Mouse (Mus musculus) MEL (cell line): ENCODE results near the gene Mrps21. TPM values are rescaled to one million over a fixed set of nuclear protein-coding genes. Genes with fewer than 3 reads are reported as not detected.

ENCODE experiments used
- DNase-seq: peaks from one replicate; pipeline ENCODE4 v3.0.0; 2011; ENCODE audit warnings: low read depth, low spot score
- H3K27ac ChIP-seq: 2 replicates; pipeline ENCODE4 v1.5.1; 2012; ENCODE audit warnings: low read depth, mild to moderate bottlenecking, control low read depth, low read length, moderate library complexity; ENCODE audit not compliant: control insufficient read depth
- H3K27me3 ChIP-seq, 2 experiments: fragments of 150-350 bp in 1 of 2; sonication (generic) in 1 of 2; 2 replicates each; pipeline ENCODE4 v1.6.1; 2012; ENCODE audit warnings: low read length in 2 of 2, mild to moderate bottlenecking in 2 of 2, improper control_type of control experiment in 1 of 2, moderate library complexity in 1 of 2; ENCODE audit not compliant: insufficient read depth in 2 of 2, control insufficient read depth in 1 of 2
- H3K36me3 ChIP-seq, 2 experiments: 2 replicates each; pipeline ENCODE4 v1.6.1; 2012 to 2014; ENCODE audit warnings: low read length in 2 of 2, improper control_type of control experiment in 1 of 2, inconsistent platforms in 1 of 2, mild to moderate bottlenecking in 1 of 2; ENCODE audit not compliant: insufficient read depth in 2 of 2, control insufficient read depth in 1 of 2
- H3K4me1 ChIP-seq, 2 experiments: fragments of 150-350 bp in 1 of 2; sonication (generic) in 1 of 2; 2 replicates each; pipeline ENCODE4 v1.6.1; 2012; ENCODE audit warnings: low read length in 2 of 2, improper control_type of control experiment in 1 of 2, mild to moderate bottlenecking in 1 of 2; ENCODE audit not compliant: insufficient read depth in 2 of 2, control insufficient read depth in 1 of 2
- H3K4me3 ChIP-seq, 2 experiments: fragments of 150-350 bp in 1 of 2; sonication (generic) in 1 of 2; 2 replicates each; pipeline ENCODE4 v1.5.1; 2012; ENCODE audit warnings: low read depth in 2 of 2, low read length in 2 of 2, mild to moderate bottlenecking in 2 of 2, moderate library complexity in 2 of 2, control low read depth in 1 of 2, improper control_type of control experiment in 1 of 2; ENCODE audit not compliant: control insufficient read depth in 1 of 2, insufficient read depth in 1 of 2
- H3K79me2 ChIP-seq: 2 replicates; pipeline ENCODE4 v1.6.1; 2012; ENCODE audit warnings: mild to moderate bottlenecking, low read length, moderate library complexity; ENCODE audit not compliant: control insufficient read depth, poor library complexity, insufficient read depth
- H3K9ac ChIP-seq: 2 replicates; pipeline ENCODE4 v1.6.1; 2012; ENCODE audit warnings: low read depth, mild to moderate bottlenecking, control low read depth, low read length, moderate library complexity; ENCODE audit not compliant: control insufficient read depth, poor library complexity, severe bottlenecking
- H3K9me3 ChIP-seq: fragments of 150-350 bp; sonication (generic); replicated peaks from 2 replicates; pipeline ENCODE4 v1.6.1; 2012; ENCODE audit warnings: mild to moderate bottlenecking, low read length, improper control_type of control experiment, moderate library complexity; ENCODE audit not compliant: insufficient read depth
- BHLHE40 ChIP-seq: IDR thresholded peaks from 2 replicates; pipeline ENCODE4 v1.6.1; 2012; ENCODE audit warnings: low read depth, mild to moderate bottlenecking, inconsistent platforms, low read length, improper control_type of control experiment, borderline replicate concordance
- CHD1 ChIP-seq: IDR thresholded peaks from 2 replicates; pipeline ENCODE4 v1.6.1; 2012; ENCODE audit warnings: low read depth, mild to moderate bottlenecking, inconsistent platforms, low read length, improper control_type of control experiment
- E2F4 ChIP-seq: IDR thresholded peaks from 2 replicates; pipeline ENCODE4 v1.6.1; 2011; ENCODE audit warnings: low read depth, low read length, improper control_type of control experiment, borderline replicate concordance
- GABPA ChIP-seq: IDR thresholded peaks from 2 replicates; pipeline ENCODE4 v1.6.1; 2012; ENCODE audit warnings: low read depth, mild to moderate bottlenecking, inconsistent platforms, low read length, improper control_type of control experiment, moderate library complexity
- HCFC1 ChIP-seq: IDR thresholded peaks from 2 replicates; pipeline ENCODE4 v1.6.1; 2012; ENCODE audit warnings: low read depth, mild to moderate bottlenecking, inconsistent platforms, low read length, improper control_type of control experiment, moderate library complexity
- MAX ChIP-seq: IDR thresholded peaks from 2 replicates; pipeline ENCODE4 v1.6.1; 2011; ENCODE audit warnings: low read length, improper control_type of control experiment
- MXI1 ChIP-seq: IDR thresholded peaks from 2 replicates; pipeline ENCODE4 v1.6.1; 2011; ENCODE audit warnings: mild to moderate bottlenecking, low read depth, low read length, improper control_type of control experiment
- NELFE ChIP-seq: IDR thresholded peaks from 2 replicates; pipeline ENCODE4 v1.6.1; 2011; ENCODE audit warnings: low read depth, low read length, improper control_type of control experiment
- NRF1 ChIP-seq: IDR thresholded peaks from 2 replicates; pipeline ENCODE4 v1.6.1; 2014; ENCODE audit warnings: low read depth, mild to moderate bottlenecking, inconsistent platforms, low read length, improper control_type of control experiment, moderate library complexity; ENCODE audit not compliant: poor library complexity, insufficient read depth, severe bottlenecking
- POLR2A ChIP-seq, 2 experiments: IDR thresholded peaks; 2 replicates each; pipeline ENCODE4 v1.6.1; 2011 to 2012; ENCODE audit warnings: low read length in 2 of 2, mild to moderate bottlenecking in 2 of 2, control low read depth in 1 of 2, improper control_type of control experiment in 1 of 2, low read depth in 1 of 2, moderate library complexity in 1 of 2; ENCODE audit not compliant: control insufficient read depth in 1 of 2, insufficient read depth in 1 of 2, poor library complexity in 1 of 2
- ZNF384 ChIP-seq: IDR thresholded peaks from 2 replicates; pipeline ENCODE4 v1.6.1; 2012; ENCODE audit warnings: low read depth, mild to moderate bottlenecking, inconsistent platforms, low read length, improper control_type of control experiment
- polyA plus RNA-seq, 2 experiments: library from polyadenylated mRNA; stranded (reverse) in 1 of 2; unstranded in 1 of 2; fragments of >175 nt in 1 of 2; fragments of >200 nt in 1 of 2; gene quantifications; 2 replicates each; pipeline versions ENCODE4 v1.2.1 to v1.2.4; 2012; ENCODE audit warnings: low replicate concordance in 2 of 2, low read depth in 1 of 2; ENCODE audit not compliant: insufficient read length in 2 of 2, insufficient read depth in 1 of 2, missing spikeins in 1 of 2
- total RNA-seq: library from RNA; depleted of rRNA; stranded (reverse); fragments of 300-350 nt; gene quantifications from 2 replicates; pipeline ENCODE4 v1.2.3, GENCODE M21; 2012; rRNA removed

Gene Mrps21
- total and polyA plus RNA-seq, 3 experiments = 469 to 586 TPM; not detected in 1

DNA sequence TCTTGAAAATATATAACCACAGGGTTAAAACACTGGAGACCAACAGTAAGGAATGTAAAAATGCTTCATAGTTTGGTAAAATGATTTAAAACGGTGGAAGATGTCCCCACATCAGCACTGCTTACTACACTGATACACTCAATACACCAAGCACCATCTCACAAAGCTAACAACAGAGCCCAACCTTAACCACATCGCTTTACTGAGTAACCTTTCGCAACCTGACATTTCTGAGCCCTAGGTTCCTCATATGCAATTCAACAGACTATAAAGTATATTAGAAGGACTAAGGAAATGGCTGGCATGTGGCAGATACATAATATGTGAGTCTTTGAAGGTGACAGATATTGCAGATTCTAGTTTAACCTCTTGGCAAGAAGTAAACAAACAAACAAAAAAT lies 54.6 kb downstream of the Mrps21 start:
- Histone ChIP-seq H3K36me3 (peaks cover 4 to 35% of the 10 kb centered on the region in 2 experiments), H3K27ac (no peak overlapping the region)
- no peak for TF ChIP-seq HCFC1
- no peak for TF ChIP-seq NRF1
- TF ChIP-seq MXI1 = no peak
- no peak for TF ChIP-seq POLR2A (IDR thresholded peaks at IDR 0.05; ENCODE audit: control insufficient read depth in 1 of 2, insufficient read depth in 1 of 2, low read depth in 1 of 2, low read length in 2 of 2, poor library complexity in 1 of 2)
- TF ChIP-seq CHD1 = no peak
- no peak for TF ChIP-seq NELFE
- no peak for TF ChIP-seq MAX
- TF ChIP-seq GABPA = no peak
- no peak for TF ChIP-seq BHLHE40
- no peak for TF ChIP-seq E2F4
- TF ChIP-seq ZNF384 = no peak
- TF ChIP-seq, all 39 proteins: peak for 0
- Histone ChIP-seq H3K79me2 (peaks cover 67% of the 10 kb centered on the region), H3K4me3 (peak overlapping the region in 1 of 2 experiments; percentile 9; a peak in 1 of 4 replicates), H3K9ac (no peak overlapping the region), H3K4me1 (peaks cover 13% of the 10 kb centered on the region in 2 experiments), H3K9me3 (no peaks in the 10 kb centered on the region), H3K27me3 (no peaks in the 10 kb centered on the region)
- peak; percentile 67 for DNase-seq

Other genes starting within 250 kb of the Mrps21 start
- gene Ensa, start 246.5 kb downstream of the Mrps21 start, total RNA-seq = 68.5 and 85.2 TPM in 2 replicates
- gene Ensa, start 246.5 kb downstream of the Mrps21 start, polyA plus RNA-seq = 10 to 100 TPM in 1 of 2 experiments, not detected in 1; 90.5 TPM
- gene Mcl1, start 212.7 kb downstream of the Mrps21 start, total RNA-seq = 140 and 142 TPM in 2 replicates
- 100 to 1,000 TPM; 156 to 211 TPM for gene Mcl1, start 212.7 kb downstream of the Mrps21 start, polyA plus RNA-seq
- gene Adamtsl4, start 183.6 kb downstream of the Mrps21 start, total RNA-seq = 0.03 and 0.27 TPM in 2 replicates
- under 1 TPM in 1 of 2 experiments, not detected in 1; 0.88 TPM for gene Adamtsl4, start 183.6 kb downstream of the Mrps21 start, polyA plus RNA-seq
- 0.39 and 1.0 TPM in 2 replicates for gene Ecm1, start 131.9 kb downstream of the Mrps21 start, total RNA-seq
- 1 to 10 TPM in 1 of 2 experiments, not detected in 1; 9.5 TPM for gene Ecm1, start 131.9 kb downstream of the Mrps21 start, polyA plus RNA-seq
- 138 and 141 TPM in 2 replicates for gene Tars2, start 111.3 kb downstream of the Mrps21 start, total RNA-seq
- gene Tars2, start 111.3 kb downstream of the Mrps21 start, polyA plus RNA-seq = 100 to 1,000 TPM in 1 of 2 experiments, not detected in 1; 237 TPM
- 16.3 and 17.1 TPM in 2 replicates for gene Rprd2, start 52.7 kb downstream of the Mrps21 start, total RNA-seq
- gene Rprd2, start 52.7 kb downstream of the Mrps21 start, polyA plus RNA-seq = 10 to 100 TPM; 31.9 to 42.0 TPM
- gene Prpf3, start 15.6 kb downstream of the Mrps21 start, total RNA-seq = 109 and 126 TPM in 2 replicates
- 100 to 1,000 TPM; 199 to 277 TPM for gene Prpf3, start 15.6 kb downstream of the Mrps21 start, polyA plus RNA-seq
- 4.9 and 18.5 TPM in 2 replicates for gene Ciart, start 10.7 kb upstream of the Mrps21 start, total RNA-seq
- 10 to 100 TPM in 1 of 2 experiments, not detected in 1; 23.8 TPM for gene Ciart, start 10.7 kb upstream of the Mrps21 start, polyA plus RNA-seq
- 7.4 and 12.2 TPM in 2 replicates for gene BC028528, start 20.5 kb upstream of the Mrps21 start, total RNA-seq
- gene BC028528, start 20.5 kb upstream of the Mrps21 start, polyA plus RNA-seq = 10 to 100 TPM in 1 of 2 experiments, not detected in 1; 13.6 TPM
- gene Aph1a, start 22.4 kb upstream of the Mrps21 start, total RNA-seq = 110 and 127 TPM in 2 replicates
- 100 to 1,000 TPM in 1 of 2 experiments, not detected in 1; 170 TPM for gene Aph1a, start 22.4 kb upstream of the Mrps21 start, polyA plus RNA-seq
- 0.15 TPM in 1 of 2 replicates, not detected in the other for gene Car14, start 33.2 kb upstream of the Mrps21 start, total RNA-seq
- under 1 TPM in 1 of 2 experiments, not detected in 1; 0.38 TPM for gene Car14, start 33.2 kb upstream of the Mrps21 start, polyA plus RNA-seq
- gene Anp32e, start 57.7 kb upstream of the Mrps21 start, total RNA-seq = 159 and 197 TPM in 2 replicates
- gene Anp32e, start 57.7 kb upstream of the Mrps21 start, polyA plus RNA-seq = 100 to 1,000 TPM; 412 to 748 TPM
- 4.2 and 6.4 TPM in 2 replicates for gene Plekho1, start 124.5 kb upstream of the Mrps21 start, total RNA-seq
- 10 to 100 TPM in 1 of 2 experiments, not detected in 1; 19.2 TPM for gene Plekho1, start 124.5 kb upstream of the Mrps21 start, polyA plus RNA-seq
- 24.4 and 28.9 TPM in 2 replicates for gene Vps45, start 186.9 kb upstream of the Mrps21 start, total RNA-seq
- 10 to 100 TPM; 20.6 to 92.0 TPM for gene Vps45, start 186.9 kb upstream of the Mrps21 start, polyA plus RNA-seq
- 25.8 and 27.5 TPM in 2 replicates for gene Otud7b, start 233.0 kb upstream of the Mrps21 start, total RNA-seq
- 10 to 100 TPM; 17.9 to 24.4 TPM for gene Otud7b, start 233.0 kb upstream of the Mrps21 start, polyA plus RNA-seq